In the genomic region with DNA sequence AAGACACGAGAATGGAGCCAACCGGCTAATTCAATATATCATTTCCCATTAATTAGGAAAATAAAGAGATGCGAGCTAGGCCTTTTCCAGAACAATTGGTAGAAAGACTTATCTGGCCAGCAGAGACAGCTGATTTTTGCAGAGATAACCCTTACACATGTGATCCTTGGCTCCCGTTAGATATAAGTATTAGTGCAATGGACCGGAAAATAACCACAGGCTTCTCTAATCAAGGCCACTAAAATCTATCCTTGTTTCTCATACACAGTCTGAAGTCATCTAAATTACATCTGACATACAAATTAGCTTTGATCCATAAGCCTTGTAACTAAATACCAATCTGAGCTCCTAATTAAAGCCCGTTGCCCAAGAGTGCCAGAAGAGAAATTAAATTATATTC, we compare ENCODE assay signal across 1 mouse cellular context.
TF ChIP-seq lines count a peak whose summit lies in the region.

No protein-coding gene starts in this region.

TF ChIP-seq in MEL, 35 proteins besides CTCF, POLR2A, EP300 and RAD21 (continued from another document):
- TF ChIP-seq NRF1 (IDR thresholded peaks at IDR 0.05; ENCODE audit: insufficient read depth, low read depth, low read length, poor library complexity, severe bottlenecking), result no peak
- TF ChIP-seq RCOR1 (IDR thresholded peaks at IDR 0.05; ENCODE audit: low read depth, low read length), result peak; percentile 15; the same call in 1 of the 2 replicates
- TF ChIP-seq NELFE (IDR thresholded peaks at IDR 0.05; ENCODE audit: low read depth, low read length), result no peak
- TF ChIP-seq MAFK (IDR thresholded peaks at IDR 0.05; ENCODE audit: borderline replicate concordance, low read depth, low read length), result no peak
- TF ChIP-seq UBTF (IDR thresholded peaks at IDR 0.05; ENCODE audit: borderline replicate concordance, insufficient read depth, low read depth, low read length), result no peak
- TF ChIP-seq ELF1 (IDR thresholded peaks at IDR 0.05; ENCODE audit: low read depth, low read length), result no peak
- TF ChIP-seq TBP (IDR thresholded peaks at IDR 0.05; ENCODE audit: low read depth, low read length), result no peak
- no peak for TF ChIP-seq HCFC1 (IDR thresholded peaks at IDR 0.05; ENCODE audit: low read depth, low read length)
